Mouse (Mus musculus): ENCODE results near the gene Grap2.

Grap2 gene

DNA sequence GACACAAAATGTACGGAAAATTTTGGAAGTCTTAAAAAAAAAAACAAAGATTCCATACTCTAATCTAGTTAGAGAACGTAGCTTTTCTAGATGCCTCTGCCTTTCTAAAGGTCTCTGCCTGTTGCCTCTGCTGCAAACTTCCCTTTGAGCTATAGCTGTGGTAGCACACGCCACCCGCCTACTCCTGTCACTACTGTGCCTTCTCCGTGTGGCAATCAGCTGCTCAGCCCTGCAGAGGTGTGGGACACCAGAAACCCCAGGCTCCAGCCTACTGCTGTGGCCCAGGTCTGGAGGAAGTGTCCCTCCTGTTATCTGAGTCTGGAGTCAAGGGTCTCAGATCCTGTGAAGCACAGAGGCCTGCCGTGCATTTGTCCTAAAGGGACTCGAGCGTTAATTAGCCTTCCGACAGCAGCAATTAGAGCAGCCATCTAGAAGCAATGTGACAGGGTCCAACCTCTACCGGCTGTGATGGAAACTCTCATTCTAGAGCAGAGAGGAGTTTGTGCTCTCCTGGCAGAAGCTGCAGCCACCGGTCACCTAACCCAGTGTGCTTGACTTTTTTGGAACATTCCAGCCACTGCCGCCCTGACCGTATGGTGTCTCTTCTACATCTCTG is 64.5 kb downstream of the Grap2 start:
- no peak for DNase-seq (ENCODE audit: low read depth)

DNA sequence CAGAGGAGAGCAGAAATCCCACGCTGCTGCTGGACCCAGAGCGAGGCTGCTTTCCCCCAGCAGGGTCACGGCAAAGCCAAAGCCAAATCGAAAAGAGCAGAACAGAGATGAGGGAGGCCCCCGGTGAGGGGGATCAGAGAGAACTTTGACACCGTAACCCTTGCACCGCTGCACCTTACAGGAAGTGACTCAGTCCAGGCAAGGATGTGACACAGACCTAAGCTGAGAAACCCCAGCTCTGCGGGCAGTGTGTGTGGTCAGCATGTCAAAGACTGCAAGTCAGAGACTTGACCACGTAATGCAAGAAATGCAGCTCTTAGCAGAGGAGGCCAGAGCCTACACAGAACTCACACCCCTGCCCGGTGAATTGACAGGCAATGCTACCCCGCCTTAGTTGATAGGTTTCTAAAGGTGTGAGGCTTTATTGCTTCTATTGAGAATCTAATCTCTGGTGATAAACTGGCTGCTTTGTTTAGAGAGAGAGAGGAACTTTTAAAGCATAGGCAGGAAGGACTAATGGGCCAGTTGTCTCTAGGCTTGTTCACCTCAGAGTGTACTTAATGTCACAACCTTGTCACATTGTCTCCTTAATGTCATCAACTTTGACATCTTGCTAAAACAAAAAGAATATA is 66.8 kb downstream of the Grap2 start:
- peak; percentile 86 for DNase-seq (ENCODE audit: low read depth)

DNA sequence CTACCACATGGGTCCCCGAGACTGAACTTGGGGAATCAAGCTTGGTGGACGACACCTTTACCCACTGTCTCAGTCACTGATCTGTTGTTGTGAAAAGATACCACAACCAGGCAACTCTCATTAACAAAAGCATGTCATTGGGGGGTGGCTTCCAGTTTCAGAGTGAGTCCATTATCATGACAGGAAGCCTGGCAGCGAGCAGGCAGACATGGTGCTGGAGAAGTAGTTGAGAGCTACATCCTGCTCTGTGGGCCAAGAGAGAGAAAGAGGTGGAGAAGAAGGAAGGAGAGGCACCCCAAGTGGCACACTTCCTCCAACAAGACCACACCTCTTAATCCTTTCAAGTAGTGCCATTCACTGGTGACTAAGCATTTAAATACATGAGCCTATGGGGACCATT is 67.5 kb downstream of the Grap2 start:
- peak; percentile 77 for DNase-seq (ENCODE audit: low read depth)

DNA sequence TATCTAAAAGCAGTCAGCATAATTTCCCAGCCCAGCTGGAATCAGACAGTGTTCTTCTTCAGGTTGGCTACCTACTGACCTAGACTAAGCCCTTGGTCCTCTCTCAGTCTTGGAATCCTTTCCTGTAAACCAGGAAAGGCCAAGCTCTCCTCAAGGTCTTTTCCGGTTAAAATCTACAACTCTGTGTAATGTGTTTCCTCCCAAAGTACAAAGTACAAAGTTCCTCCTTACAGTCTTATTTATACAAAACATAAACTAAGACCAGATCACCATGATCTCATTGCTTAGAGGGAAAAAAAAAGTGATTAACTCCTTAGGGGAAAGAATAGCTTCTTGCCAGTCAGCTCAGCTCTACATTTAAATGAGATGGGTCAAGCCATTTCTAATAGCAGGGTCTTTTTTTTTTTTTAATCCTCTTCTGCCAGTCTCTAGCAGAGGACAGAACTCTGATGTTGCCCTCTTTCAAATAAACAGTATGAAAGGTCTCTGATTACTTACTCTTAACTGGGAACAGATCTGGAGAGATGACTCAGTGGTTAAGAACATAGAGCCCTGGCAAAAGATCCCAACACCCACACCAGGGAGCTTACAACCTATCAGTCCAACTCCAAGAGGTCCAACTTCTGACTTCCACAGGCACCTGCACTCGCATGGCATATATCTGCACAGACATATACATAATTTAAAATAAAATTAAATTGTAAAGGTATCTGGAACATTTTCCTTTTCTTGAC is 69.5 kb downstream of the Grap2 start:
- no peak for DNase-seq (ENCODE audit: low read depth)

DNA sequence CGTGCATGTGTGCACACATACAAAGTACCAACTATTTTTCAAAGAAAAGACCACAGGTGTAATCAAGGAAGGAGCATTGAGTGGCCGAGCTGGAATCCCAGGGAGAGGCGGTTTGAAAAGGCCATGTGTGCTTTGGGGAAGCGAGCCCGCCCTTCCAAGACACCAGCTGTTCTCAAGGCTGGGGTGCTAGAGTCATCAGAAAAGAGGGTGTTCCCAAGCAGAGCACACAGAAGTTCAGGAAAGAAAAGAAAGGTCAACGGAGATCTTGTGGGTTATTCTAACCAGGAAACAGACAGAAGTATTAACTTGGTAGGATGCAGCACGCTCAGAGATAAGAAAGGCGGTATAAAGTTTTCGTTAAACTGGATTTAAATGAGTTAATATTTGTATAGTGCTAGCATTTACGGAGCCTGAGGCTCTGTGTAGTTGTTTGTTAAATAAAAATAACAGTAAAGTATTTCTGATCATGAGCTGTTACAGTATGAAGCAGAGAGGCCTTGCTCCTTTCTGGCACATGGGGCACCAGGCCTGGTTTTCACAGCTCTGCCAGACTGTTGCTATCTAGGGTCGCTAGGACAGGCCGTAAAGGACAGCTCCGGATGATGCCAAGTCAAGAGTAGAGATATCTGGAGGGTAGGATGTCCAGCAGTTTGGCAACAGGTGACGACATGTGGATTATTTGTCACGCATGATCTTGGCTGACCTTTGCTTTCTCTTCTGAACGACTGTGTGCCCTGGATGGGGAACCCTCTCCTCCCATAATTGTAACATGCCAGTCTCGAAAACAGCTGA is 72.8 kb downstream of the Grap2 start:
- DNase-seq (ENCODE audit: low read depth) = no peak

DNA sequence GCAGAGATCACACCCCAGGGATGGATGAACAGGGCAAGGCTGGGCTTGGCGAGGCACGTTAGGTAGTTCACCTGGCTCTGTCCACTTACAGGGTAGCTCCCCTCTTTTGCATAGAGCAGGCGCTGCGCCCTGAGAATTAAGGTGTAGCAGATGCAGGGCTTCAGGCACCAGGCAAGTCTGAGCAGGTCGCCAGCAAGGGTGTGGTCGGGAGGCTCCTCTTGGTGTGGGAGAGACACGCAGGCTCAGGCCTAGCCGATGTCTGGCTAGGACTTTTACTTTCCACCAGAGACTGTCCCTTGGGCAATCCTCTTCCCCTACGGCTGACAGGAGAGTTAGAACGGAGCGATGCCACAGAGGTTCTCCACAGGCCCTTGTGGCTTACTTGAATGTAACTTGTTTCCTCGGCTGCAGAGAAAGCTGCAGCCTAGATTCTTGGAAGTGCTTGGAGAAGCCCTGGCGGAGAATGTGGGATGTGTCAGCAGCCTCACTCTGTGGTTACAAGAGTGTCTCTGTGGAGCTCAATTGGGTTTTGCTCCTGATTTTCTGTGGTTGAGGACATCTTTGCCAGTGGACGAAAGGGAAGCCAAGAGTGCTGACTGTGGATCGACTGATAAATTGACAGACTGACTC is 76.7 kb downstream of the Grap2 start:
- no peak for DNase-seq (ENCODE audit: low read depth)

DNA sequence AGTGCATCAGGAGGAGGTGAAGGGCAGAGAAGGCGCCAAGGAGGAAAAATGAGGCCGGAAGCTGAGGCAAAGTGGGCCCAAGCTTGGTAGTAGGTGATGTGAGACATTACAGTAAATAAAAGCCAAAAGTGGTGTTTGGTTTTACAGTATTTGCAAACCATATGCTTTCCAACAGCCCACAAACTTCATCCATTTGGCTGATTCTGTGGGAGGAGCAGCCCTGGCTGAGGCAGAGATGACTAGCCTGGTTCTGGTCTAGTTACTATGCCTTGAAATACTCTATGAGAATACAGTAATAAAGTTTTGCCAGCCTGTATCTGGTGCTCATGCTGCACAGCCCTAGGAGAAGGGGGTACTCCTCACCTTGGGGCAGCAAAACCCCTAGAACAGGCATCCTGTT is 78.0 kb downstream of the Grap2 start:
- DNase-seq (ENCODE audit: low read depth) = no peak

DNA sequence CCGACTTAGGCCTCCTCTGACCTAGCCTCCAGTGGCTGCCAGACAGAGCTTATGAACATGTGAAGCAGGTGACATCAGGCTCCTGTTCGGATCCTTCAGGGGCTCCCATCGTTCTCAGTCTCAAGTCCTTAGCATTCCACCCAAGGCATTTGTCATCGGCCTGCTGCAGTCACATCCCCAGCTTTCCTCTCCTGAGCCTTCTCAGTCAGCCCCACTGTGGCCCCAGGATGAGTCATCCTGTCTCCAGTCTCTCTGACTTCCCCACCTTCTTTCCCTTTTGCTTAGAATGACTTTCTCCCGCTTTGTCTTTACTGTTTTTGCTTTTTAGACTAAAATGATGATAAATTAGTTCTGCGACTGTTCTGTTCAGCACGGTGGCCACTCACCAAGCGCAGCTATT is 81.5 kb downstream of the Grap2 start:
- peak; percentile 41 for DNase-seq (ENCODE audit: low read depth)

DNA sequence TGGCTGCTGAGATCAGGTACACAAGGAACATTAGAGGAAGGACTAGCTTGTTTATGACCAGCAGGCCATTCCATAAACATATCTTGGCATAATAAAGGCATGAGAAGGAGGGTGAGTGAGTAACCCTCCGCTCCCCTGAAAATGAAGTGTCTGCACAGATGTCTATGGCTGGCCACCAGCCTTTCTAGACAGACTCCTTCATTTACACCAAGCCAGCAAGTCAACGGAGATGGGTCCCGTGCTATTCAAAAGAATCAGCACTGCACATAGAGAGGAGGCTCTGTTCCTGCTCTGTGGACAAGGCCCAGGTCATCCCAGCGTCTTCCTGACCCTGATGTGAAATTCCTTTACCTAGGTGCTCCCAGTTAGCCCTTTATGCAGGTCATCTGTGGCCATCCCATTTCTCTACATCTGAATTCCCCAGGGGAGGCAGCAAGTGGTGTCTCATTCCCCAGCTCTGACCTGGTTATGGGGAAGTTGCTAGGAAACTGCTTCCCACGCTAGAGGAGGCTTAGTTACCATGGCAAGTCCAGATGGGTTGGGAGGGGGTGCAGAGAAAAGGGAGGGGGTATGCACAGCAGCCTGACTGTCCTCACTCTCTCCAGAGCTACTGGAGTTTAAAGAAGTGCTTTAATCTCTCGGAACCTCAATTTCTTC is 86.5 kb downstream of the Grap2 start:
- DNase-seq (ENCODE audit: low read depth) = no peak

DNA sequence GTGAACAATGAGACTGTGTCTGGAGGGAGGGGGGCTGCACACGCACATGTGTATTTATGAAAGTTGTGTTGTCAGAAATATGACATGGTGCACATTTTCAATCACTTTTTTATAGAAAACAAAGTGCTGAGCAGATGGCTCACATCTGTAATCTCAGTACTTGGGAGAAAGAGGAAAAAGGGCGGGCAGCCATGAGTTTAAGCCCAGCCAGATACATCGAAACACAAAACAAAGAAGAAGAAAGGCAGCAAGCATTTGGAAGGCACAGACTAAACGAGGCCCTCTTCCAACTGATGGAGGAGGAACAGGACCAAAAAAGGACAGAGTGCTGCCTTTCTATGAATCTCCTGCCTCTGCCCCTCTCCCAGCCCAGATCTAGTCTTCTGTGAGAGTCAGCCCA is 88.6 kb downstream of the Grap2 start:
- DNase-seq (ENCODE audit: low read depth) = no peak

DNA sequence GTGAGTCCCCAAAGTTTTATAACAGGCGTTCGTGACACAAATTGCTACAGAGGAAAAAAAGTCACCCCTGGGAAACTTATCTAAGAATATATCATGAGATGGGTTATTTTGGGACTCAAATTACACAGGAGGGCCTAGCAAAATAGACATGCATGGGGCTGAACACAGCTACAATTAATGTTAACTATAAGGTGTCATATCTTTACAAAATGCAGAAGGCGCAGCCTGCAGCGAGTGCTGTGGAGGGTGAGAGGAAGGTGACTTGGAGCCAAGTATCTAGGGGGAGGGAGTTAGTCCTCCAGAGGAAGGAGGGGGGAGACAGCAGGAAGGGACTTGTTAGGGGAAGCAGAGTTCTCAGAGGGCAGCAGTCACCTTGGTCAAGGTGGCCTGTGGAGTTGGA is 92.0 kb downstream of the Grap2 start:
- no peak for DNase-seq (ENCODE audit: low read depth)

DNA sequence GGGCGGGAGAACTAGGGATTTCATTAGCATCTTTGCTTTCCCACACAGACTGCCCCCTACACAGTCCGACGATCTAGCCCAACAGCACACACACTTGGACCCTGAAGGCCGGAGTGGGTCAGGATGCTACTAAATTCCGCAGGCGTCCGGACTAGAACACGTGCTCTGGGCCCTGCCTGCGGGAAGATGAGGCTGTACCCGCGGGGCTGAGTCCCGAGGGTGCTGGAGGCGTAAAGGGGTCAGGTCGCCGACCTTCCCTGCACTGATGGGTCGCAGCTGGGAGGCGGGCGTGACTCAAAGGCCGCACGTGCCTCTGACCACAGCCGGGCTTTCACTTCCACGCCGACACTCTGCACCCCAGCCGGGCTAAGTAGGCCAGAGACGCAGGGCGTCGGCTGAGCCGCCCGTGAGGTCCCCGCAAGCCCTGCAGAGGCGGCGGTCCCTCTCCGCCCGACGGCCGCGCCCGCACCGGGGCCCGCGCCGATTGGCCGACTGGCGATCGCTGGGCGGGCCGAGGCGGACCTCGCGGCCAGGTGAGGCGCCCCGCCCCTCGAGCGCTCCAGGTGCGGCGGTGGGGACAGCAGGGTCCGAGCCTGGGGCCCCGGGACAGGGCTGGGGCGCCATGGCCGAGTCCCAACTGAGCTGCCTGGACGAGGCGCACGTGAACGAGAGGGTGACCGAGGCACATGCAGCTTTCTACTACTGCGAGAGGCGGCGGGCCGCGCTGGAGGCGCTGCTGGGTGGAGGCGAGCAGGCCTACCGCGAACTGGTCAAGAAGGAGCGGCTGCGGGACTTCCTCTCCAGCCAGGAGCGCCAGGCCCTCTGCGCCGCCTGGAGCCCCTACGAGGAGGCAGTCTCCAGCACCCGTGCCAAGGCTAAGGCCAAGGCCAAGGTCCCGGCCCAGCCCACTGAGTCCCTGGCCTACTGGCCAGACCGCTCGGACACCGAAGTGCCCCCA is 99.2 kb downstream of the Grap2 start, which contains the start of gene Fam83f:
Gene Fam83f (plus strand): TSS at position 553 of the 958 bp plus-strand sequence.
- DNase-seq (ENCODE audit: low read depth) = peak; percentile 37

DNA sequence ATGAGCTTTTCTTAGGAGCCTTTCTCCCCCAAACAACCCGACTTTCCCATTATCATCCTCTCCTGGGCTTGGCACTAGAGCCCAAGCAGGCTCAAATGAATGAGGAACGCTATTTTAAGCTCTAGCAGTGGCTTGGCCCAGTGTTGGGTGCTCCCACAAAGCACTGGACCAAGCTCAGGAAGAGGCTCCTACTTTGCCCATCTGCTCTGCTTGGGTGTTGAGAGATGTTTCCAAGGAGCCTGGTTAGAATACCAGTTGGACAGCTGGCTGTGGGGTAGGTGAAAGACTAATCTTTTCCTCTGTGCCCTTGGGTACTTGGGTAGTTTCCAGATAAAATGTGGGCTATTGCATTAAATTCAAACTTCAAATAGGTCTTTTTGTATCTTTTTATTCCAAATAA is 100.4 kb downstream of the Grap2 start:
- no peak for DNase-seq (ENCODE audit: low read depth)

DNA sequence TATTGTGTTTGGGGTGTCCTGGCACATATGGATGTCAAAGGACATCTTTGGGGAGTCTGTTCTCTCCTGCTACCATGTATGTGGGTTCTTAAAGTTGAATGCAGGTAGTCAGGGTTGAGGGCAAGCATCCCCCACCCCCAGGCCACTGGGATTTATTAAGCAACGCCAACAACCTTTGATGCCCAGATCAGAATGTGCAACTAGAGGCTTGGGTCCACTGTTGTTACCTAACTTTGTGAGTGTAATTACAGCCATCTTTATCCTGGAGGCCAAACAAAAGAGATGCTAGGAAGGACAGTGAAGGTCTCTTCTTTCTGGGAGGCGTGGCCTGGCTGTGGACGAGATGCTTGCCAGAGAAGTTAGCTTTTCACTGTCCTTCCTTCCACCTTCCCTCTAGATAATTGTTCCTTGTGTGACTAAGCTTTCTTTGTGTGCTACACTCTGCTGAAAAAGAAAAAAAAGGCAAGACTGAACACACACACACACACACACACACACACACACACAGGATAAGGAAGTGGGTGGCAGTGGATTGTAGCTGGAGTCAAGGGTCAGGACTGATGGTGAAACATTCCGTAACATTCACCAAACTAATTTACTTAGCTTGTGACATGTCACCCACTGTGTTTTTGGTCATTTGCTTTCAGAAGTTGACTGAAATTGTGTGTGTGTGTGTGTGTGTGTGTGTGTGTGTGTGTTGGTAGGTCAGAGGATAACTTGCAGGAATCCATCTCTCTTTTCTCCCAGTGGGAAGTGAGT is 101.1 kb downstream of the Grap2 start:
- no peak for DNase-seq (ENCODE audit: low read depth)

DNA sequence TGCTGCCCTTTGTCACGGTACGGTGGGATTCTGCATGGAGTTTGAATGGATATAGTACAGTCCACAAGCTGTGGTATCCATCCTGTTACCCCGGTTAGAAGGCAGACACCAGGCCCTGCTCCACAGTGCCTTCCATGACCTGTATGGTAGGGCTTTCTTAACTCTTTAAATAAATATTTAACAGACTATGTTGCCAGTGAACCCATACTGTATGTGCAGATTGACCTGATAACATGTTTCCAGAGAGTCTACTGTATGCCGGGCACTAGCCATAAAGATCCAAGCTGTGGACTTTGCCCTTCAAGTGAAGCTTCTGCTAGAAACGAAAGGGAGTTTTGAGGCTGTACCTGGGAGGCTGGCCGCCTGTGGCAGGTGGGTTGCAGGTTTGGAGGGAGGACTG is 102.3 kb downstream of the Grap2 start:
- no peak for DNase-seq (ENCODE audit: low read depth)

DNA sequence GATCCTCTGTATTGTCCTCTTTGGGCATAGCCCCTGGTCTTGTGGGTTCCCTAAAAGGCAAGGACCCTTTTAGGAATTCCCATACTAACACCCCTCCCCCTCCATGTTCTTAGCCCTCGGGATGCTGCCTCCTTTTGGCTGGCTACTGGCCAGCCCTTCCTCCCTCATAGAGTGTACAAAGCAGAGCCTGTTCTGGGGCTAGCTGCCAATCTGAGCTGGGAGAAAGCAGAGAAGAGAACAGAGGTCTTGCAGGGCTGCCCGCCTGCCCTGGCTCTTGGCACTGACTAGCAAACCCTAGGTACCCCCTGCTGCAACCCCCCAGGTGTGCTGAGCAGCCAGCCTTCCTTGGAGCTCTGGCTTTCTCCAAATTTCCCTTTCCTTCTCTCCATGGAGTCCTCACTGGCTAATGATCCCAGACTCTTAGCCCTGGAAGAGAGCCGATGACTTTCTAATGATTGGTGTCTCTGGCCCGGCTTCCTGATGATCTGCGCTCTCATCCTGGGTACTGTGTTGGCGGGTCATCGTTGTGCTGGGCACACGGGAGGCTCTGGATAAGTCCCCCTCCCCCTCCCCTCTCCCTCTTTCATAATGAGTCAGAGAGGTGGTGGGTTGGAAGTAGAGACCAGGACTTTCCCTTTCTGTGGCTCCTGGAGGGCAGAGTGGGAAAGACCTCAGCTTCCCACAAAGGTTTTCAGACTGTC is 107.3 kb downstream of the Grap2 start:
- DNase-seq (ENCODE audit: low read depth) = no peak

DNA sequence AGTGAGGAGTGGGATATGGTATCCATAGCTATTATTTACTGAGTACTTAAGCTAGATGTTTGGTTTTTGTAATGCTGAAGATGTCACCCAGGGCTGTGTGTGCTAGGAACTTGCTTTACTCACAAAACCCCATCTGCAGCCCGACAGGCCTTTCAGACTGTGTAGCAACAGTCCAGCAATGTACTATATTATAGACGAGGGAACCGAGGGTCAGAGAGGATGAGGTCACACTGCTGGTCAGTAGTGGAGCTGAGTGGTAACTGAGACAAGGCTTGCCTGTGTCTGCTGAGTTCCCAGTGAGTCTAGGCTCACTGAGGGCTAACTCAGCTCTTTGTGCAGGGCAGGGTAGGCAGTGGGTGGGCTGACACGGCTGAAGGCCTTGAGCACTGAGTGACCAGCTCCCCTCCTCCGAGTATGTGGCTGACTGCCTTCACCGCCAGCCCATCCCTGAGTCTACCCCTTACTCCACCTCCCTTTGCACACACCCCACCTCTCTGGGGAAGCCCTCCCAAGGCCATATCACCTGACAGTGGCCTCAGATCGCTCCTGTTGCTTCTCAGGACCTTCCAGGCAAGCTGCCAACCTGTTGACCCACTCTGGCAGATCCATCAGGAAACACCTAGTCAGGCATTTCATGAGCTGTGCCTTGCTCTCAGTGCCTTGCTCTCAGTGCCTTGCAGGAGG is 108.1 kb downstream of the Grap2 start:
- DNase-seq (ENCODE audit: low read depth) = no peak

DNA sequence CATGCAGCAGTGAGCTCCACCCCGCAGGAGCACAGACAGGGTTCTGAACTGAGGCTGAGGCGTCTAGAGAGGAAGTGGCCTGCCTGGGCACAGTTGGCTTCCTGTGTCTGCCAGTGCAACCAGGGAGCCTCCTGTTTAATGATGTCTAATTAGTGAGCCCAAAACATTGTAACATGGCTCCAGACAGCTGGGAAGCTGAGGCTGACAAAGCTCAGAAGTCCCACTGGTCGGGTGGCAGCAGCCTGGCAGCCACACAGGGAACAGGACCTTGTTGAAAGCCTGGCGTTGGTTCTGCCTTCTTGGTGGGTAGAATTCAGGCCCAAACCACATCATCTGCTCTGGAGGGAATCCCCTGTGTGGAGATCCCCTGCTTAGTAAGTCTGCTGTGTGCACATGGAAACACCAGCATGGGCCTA is 109.1 kb downstream of the Grap2 start:
- peak; percentile 85 for DNase-seq (ENCODE audit: low read depth)

Data from induced T-regulatory cell, adult 2 months (primary cell).